Mouse (Mus musculus): ENCODE results near the gene Psmd12.
"Not testable (repeated sequence)": the region's sequence is repeated elsewhere in the genome, so short reads cannot be mapped to it uniquely, and the experiment has no call there.

Gene Psmd12

GRCm38 (mm10) chr11:107462478-107462877 lies 16.8 kb upstream of the Psmd12 start:
- peak; percentile 67 for DNase-seq (ENCODE audit: low read depth)

- peak; percentile 37 for DNase-seq (ENCODE audit: low read depth)
Measured at GRCm38 (mm10) chr11:107463251-107463681, 16.0 kb upstream of the Psmd12 start.

GRCm38 (mm10) chr11:107464141-107464540 lies 15.1 kb upstream of the Psmd12 start:
- DNase-seq (ENCODE audit: low read depth): peak; percentile 77

GRCm38 (mm10) chr11:107465041-107465440 lies 14.2 kb upstream of the Psmd12 start:
- DNase-seq (ENCODE audit: low read depth): peak; percentile 57

GRCm38 (mm10) chr11:107465969-107466368 lies 13.3 kb upstream of the Psmd12 start:
- peak; percentile 41 for DNase-seq (ENCODE audit: low read depth)

GRCm38 (mm10) chr11:107466611-107467391 lies 12.5 kb upstream of the Psmd12 start:
- peak; percentile 24 for DNase-seq (ENCODE audit: low read depth)

GRCm38 (mm10) chr11:107468252-107469030 lies 10.8 kb upstream of the Psmd12 start:
- peak; percentile 63 for DNase-seq (ENCODE audit: low read depth)

- DNase-seq (ENCODE audit: low read depth): peak; percentile 82
Measured at GRCm38 (mm10) chr11:107469031-107469522, 10.2 kb upstream of the Psmd12 start.

GRCm38 (mm10) chr11:107469523-107470371 lies 9.5 kb upstream of the Psmd12 start:
- peak; percentile 80 for DNase-seq (ENCODE audit: low read depth)

GRCm38 (mm10) chr11:107470521-107471041 lies 8.7 kb upstream of the Psmd12 start, which contains the start of gene Pitpnc1:
TSS of gene Pitpnc1 (minus strand) at chr11:107470699.
- DNase-seq (ENCODE audit: low read depth): peak; percentile 92

GRCm38 (mm10) chr11:107471071-107471720 lies 8.1 kb upstream of the Psmd12 start:
- DNase-seq (ENCODE audit: low read depth): no peak

- DNase-seq (ENCODE audit: low read depth): no peak
Measured at GRCm38 (mm10) chr11:107472304-107472703, 7.0 kb upstream of the Psmd12 start.

GRCm38 (mm10) chr11:107473137-107473820 lies 6.0 kb upstream of the Psmd12 start:
- DNase-seq (ENCODE audit: low read depth): peak; percentile 95

GRCm38 (mm10) chr11:107479862-107480203 lies 549 bp downstream of the Psmd12 start:
- peak; percentile 44 for DNase-seq (ENCODE audit: low read depth)

- DNase-seq (ENCODE audit: low read depth): no peak
Measured at GRCm38 (mm10) chr11:107484341-107484740, 5.1 kb downstream of the Psmd12 start.

GRCm38 (mm10) chr11:107502801-107503200 lies 23.5 kb downstream of the Psmd12 start:
- peak; percentile 38 for DNase-seq (ENCODE audit: low read depth)

GRCm38 (mm10) chr11:107504364-107504763 lies 25.1 kb downstream of the Psmd12 start:
- DNase-seq (ENCODE audit: low read depth): not testable (repeated sequence)

- DNase-seq (ENCODE audit: low read depth): peak; percentile 68
Measured at GRCm38 (mm10) chr11:107506260-107506659, 27.0 kb downstream of the Psmd12 start.

- peak; percentile 40 for DNase-seq (ENCODE audit: low read depth)
Measured at GRCm38 (mm10) chr11:107509631-107510338, 30.5 kb downstream of the Psmd12 start.
